Mouse (Mus musculus) c-Kit-positive CD71-positive TER-119-positive erythroid progenitor cells, embryonic 14.5 days (primary cell): ENCODE measurements around the gene Lrrc36.

Experiments
- DNase-seq: peaks from one replicate; pipeline ENCODE4 v3.0.0-alpha.2; 2013; ENCODE audit warnings: low spot score

Gene Lrrc36

DNA sequence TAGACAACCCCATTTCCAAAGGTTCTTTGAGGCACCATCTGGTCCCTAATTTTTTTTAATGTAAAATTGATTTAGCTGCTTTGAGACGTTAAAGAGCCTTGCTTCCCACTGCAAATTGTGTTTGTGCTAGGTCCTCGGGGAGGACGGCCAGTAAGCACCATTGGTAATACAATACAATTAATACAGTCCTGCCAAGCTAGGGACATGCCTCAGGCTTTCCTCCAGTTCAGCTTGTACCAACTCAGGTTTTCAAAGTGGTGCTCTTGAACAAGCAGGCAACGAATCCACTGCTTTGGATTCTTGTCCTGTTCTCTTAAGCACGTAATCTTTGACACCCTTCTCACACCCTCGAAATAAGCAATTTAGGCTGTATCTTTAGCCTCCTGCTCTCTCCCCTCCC, 19.6 kb downstream of the Lrrc36 start:
- no peak for DNase-seq

DNA sequence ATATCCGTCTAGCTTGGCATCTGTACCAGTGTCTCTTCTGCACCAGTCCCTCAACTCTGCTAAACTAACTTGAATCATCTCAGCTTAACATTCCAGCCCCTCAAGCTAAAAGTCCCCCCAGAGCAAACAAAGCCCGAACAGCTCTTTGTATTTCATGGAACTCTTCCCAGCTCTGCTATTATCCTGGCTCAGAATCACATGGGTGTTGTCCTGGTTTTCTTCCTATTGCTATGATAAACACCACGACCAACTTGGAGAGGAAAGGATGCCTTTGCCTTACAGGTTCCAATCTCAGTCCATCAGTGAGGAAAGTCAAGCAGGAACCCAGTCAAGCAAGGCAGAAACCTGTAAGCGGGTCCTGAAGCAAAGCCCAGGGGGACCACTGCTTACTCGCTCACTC, 20.1 kb downstream of the Lrrc36 start:
- no peak for DNase-seq

- no peak for DNase-seq
Observed at GRCm38 (mm10) chr8:105434136-105434535, 20.8 kb downstream of the Lrrc36 start.

DNA sequence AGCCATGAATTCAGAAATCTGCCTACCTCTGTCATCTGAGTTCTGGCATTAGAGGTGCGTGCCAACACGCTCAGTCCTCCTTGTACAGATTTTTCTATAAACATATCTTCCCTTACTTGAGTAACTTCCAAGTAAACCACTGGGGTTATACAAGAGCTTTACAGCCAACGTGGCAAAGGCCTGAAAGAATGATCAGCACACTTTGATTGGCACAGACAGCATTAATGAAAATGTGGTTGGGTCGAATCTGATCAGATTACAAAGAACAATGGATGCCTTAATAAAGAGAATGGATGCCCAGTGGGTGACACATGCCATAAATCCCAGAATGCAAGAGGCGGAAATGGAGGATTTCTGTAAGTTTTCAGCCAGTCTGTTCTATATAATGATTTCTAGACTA, 22.8 kb downstream of the Lrrc36 start:
- DNase-seq, result no peak

DNA sequence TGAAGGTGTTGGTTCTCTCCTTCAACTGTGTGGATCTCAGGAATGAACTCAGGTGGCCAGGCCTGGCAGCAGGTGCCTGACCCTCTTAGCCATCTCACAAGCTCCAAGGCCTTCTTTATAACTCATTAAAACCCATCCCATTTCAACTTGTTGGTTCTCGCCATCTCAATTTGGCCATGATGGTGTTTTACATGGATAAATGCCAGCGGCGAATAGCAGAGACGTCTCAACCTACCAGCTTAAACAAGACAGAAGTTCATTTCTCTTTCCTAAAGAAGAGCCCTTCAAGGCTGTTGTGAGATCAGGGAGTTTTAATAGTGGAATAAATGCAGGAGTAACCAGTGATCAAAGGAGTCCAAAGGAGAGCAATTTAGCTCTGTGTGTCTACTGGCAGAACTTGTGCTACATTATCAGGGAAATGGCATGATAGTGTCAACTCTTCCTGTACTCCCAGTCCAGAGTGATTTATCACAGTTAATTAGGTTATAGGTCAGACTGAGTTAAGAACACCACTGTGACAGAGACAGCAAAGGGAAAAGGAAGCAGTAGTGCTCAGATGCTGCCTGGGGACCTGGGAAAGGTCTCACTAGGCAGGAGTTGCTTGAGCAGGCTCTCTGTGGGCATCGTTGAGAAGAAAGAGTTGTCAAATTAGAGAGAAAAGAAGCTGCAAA, 23.8 kb downstream of the Lrrc36 start:
- DNase-seq, result no peak

- DNase-seq, result peak; percentile 66
Observed at GRCm38 (mm10) chr8:105438865-105439264, 25.5 kb downstream of the Lrrc36 start.

- DNase-seq, result peak; percentile 68
Observed at GRCm38 (mm10) chr8:105441433-105441832, 28.1 kb downstream of the Lrrc36 start.

- DNase-seq, result no peak
Observed at GRCm38 (mm10) chr8:105442661-105443060, 29.3 kb downstream of the Lrrc36 start.

DNA sequence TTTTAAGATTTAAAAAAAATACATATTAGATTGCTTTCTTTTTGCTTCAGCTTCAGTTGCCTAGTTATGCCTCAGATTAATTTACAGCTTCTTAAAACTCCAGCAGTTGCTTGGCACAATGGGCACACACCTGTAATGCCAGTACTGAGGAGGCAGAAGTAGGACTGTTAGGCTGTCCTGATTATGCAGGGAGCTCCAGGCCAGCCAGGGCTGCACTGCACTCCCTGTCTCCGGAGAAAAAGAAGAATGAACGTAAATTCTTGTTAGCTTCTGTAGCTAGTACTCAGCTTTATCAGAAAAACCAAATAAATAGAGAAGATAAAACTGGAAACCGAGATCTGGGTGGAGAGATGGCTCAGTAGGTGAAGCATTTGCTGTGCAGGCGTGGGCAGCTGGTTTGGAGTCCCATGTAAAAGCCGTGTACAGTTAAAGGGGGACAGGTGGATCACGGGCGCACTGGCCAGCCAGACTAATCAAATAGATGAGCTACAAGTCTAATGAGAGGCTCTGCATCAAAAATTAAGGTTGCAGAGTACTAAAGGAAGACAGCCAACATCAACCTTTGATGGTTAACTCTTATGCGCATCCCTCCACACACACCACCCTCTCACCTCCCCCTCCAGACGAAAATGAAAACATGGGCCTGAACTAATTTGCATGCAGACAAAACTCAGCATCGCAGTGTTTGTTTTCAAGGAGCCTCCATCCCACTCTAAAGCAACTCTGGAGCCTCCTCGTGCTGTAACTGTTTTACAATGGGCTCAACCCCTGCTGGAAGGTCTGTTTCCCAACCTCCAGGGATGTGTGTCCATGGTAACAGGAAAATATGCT, 32.1 kb downstream of the Lrrc36 start:
- DNase-seq, result no peak

DNA sequence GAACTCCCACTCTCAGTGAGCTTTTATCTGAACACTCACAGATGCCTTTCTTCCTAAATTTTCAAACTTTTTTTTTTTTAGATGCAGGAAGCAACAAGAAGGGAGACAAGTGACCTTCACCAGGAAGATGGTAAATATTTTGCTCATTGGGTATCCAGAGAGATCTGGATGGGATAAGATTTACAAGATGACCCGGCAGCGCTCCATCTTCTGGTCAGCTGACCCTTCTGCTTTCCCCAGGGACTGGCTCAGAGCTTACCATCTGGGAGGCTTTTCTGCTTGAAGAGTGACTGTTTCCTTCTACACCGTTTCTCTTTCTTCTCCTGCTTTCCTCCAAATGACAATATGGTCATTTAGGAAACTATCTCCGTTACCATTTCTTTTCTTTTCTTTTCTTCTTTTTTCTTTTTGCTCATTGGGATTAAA, 32.8 kb downstream of the Lrrc36 start:
- DNase-seq, result no peak

DNA sequence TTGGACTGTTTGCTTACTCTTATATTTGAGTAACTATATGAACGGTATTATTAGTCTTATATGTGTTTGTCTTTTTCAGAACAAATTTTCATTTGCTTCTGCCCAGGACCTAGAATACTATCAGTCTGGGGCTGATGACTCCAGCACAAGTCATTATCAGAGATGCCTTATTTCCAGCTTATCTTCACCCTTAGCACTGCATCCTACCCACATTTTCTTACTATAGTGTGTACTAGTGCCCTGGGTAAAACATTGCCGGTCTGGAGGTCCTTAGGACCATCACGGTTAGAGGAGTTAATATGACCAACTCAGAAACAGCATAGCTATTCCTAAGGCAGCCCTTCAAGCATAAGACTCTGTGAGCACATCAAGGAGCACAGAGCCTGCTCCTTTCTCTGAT, 34.8 kb downstream of the Lrrc36 start:
- DNase-seq, result peak; percentile 67

GRCm38 (mm10) chr8:105448596-105448995, 35.2 kb downstream of the Lrrc36 start:
- peak; percentile 78 for DNase-seq

DNA sequence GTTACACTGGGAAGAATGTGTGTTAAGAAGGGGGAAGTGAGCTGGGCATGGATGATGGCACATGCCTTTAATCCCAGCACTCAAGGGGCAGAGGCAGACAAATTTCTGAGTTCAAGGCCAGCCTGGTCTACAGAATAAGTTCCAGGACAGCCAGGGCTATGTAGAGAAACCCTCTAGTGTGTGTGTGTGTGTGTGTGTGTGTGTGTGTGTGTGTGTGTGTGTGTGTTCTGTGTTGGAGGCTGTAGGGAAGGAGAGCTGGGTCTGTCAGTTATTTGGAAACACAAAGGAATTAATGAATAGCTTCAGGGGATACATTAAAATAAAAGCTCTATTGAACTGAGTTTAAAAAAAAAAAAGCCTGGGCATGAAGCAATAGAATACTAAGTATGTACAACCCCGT, 37.6 kb downstream of the Lrrc36 start:
- DNase-seq, result no peak

DNA sequence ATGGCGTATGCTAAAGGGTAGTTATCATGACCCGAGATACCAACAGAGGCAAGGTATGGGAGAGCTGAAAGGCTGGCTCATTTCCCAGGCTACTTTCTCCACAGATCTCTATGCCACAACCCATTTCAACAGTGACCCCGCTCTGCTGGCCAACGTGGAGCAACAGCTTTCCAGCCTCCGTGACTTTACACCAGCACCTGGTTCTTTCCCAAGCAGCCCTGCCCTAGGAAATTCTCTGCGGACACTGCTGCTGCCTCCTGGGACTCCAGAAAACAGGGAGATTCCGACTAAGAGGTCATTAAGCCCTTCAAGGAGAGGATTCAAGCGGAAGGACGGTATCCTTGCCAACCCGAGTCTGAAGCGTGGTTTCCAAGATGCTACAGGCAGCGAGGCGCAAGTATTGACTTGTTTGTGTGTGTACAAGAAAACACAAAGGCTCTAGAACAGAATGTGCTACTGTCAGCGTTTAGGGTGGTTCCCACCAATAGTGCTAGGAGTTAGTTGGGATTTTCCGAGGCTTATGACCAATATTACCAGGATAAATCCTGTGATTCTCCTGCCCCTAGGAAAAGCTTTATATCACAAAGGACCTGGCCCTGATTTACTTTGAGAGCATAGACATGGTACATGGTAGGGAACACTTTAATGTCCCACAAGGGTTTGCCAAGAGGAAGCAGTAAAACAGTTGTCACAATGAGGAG, 38.7 kb downstream of the Lrrc36 start:
- DNase-seq, result no peak

DNA sequence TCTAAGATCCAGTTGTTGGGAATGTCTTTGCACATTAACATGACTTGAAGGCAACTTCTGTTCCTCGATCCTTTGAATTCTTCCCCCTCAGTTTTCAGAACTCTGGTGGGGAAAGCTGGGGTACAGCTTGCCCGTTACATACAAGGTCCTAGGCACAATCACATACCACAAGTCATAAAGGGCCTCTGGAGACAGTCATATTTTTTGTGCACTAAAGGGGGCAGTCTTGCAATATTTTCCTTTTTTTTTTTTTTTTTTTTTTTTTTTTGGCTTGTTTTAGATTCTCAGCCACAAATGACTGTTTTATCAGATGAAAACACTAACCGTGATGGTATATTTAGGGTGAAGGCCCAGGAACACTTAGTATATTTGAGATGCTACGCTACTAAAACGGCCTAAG, 39.9 kb downstream of the Lrrc36 start:
- no peak for DNase-seq

DNA sequence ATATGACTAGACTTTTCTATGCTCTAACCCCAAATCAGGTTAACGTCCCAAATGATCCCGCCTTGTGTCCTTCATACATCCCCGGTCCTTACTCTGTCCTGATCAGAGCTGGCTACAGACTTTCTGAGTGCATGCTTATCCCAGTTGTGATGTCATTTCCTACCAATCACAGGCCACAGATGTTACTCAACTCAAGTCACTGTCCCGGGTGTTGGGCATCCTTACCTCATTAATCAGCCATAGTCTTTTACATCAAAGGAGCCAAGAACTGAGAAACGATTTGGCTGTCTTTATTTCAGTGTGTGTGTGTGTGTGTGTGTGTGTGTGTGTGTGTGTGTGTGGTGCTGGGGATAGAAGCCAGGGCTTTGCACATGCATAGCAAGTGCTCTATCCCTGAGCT, 40.7 kb downstream of the Lrrc36 start:
- no peak for DNase-seq

- DNase-seq, result no peak
Observed at GRCm38 (mm10) chr8:105455218-105455617, 41.8 kb downstream of the Lrrc36 start.

DNA sequence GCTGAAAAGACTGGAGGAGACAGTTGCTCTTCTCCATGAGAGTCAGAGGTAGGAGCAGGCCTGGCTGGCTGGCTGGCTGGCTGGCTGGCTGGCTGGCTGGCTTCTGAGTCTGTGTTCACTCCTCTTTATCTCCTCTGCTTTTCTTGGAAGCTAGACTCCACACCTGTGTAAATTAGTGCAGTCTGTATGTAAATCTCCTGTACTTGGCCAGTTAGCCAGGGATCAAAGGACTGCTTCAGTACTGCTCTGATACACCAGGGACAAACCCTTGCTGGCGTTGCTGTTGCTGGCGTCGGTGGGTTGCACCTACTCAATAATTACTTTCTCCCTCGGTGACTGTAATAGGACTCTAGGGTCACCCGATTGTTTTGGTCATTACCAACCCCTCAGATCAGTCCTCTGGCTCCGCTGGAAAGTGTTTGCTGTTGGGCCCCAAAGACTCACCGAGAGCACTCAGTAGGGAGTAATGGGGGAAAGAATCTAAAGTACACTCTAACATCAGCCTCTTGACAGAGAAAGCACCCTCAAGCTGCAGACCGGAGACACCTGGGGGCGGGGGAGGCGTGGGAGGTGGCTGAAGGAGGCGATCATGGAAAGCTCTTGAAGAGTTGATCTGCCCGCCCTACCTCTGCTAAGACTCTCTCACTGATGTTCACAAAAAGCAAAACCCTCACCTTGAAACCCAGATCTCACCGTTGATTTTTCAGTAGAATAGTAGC, 47.9 kb downstream of the Lrrc36 start:
- no peak for DNase-seq

DNA sequence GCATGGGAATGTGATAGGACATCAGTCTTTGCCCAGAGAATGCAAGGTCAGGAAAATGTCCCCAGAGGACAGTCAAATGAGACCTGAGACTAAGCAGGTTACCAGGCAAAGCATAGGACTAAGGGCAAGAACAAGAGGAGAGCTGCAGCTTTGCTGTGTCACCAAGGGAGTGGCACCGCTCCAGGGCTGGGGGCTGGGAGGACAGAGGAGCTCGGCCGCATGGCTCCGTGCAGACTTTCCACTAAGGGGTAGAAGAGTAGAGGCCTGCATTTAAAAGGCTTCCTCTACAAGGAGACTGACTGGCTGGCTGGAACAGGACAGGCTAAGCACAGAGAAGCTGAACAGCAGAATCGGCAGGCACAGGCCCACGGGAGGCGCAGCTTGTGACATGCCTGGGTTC, 51.2 kb downstream of the Lrrc36 start:
- no peak for DNase-seq

DNA sequence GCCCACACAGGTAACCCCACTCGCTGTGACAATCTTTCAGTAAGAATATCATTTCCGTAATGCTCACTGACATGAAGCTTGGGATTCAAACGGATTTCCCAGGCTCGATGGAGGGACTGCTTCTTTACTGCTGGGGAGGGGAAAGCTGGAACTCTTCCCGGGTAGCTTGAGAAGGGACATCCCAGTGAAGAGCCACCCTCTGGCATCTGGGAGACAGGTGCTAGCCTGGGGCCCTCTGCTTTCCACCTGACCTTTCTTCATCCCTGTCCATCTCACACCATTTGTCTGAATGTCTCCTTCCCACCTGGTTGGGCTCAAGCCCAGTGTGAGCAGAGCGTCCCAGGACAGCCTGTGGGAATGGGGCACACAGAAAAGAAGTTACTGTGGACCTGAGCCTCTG, 52.9 kb downstream of the Lrrc36 start:
- no peak for DNase-seq

DNA sequence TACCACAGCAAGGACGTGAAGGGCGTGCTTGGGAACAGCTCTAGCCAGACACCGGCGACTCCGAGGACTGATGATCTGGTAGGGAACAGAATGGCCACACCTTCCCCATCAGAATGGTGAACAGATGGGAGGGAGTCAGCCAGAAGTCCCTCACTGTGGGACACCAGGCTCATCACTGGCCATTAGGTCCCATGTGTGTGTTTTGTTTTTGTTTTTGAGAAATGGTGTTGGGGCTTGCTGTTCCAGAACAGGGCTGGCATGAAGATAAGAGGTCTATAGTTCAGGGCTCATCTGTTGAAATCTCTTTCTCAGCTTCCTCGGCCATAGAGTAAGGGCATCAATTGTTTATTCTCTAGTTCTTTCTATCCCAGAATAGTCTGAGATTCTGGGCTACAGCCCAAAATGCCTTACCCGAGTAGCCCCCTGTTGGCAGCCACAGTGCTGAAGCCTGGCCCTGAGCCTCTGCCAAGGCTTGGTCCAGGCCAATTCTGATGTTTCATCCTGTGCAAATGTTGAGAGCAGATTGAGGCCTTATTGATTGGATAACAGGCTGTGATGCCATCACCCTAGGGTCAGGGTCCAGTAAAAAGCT, 53.4 kb downstream of the Lrrc36 start:
- DNase-seq, result no peak

DNA sequence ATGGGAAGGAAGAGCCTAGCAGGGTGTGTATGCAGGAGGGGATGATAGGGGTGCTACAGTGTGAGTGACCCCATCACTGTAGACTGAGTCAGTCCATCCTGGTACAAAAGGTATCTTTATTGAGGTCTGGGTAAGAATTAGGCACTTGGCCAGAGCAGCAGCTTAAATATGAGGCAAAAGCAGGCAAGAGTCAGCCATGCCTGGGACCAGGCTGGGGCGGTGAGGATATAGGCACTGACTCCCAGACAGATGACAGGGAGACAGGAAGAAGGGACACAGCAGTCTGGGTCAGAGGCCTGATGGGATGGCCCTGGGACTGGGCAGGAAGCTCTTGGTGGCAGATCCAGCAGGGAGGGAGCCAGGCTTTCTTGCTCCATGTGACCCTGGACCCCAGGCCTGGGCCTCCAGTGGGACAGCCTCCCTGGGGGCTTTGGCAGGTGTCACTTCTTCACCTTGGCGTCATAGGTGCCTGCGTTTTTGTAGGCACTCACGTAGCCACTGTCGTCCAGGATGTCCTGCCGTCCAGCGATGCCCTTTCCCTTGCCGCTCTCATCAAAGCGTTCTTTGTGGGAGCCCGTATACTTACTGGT, 54.1 kb downstream of the Lrrc36 start:
- no peak for DNase-seq
